Mouse (Mus musculus) liver, postnatal 0 days (tissue): ENCODE results near the gene Lonp2.

Source experiments
- CTCF ChIP-seq: sonication (generic); IDR thresholded peaks from 2 replicates; pipeline ENCODE4 v1.5.1; 2016; ENCODE audit warnings: antibody characterized with exemption, low read depth
- EP300 ChIP-seq: IDR thresholded peaks from 2 replicates; pipeline ENCODE4 v1.6.1; 2016; ENCODE audit warnings: antibody characterized with exemption, low read depth, mild to moderate bottlenecking

GRCm38 (mm10) chr8:86762806-86763205 is 139.0 kb downstream of the Lonp2 start:
- TF ChIP-seq CTCF (no peak), EP300 (no peak)
